Comparison of ENCODE assay signal across 13 mouse cellular contexts in genomic region chr9:44565367-44565766, GRCm38 (mm10). TPM values are rescaled to one million over a fixed set of nuclear protein-coding genes. Genes with fewer than 3 reads are reported as not detected.
DNase-seq lines count a peak whose midpoint lies in the region; ATAC-seq and TF ChIP-seq lines count a peak whose summit lies in the region.
"Had no signal": no experiment of that assay in that cellular context is flagged by ENCODE, and none has a peak within 500 bp of the region (broad histone marks: within the 10 kb centered on the region; RNA-seq: fewer than 3 reads in every experiment).

No protein-coding gene starts in this region.

- no peak for TF ChIP-seq POLR2A in spleen, adult 2 months (IDR thresholded peaks at IDR 0.05; ENCODE audit: low read depth, low read length)

- WGBS in spleen, adult 2 months: 29% methylated on average over 6 of the region's 6 CpGs

- peaks cover 32% of the 10 kb centered on the region; the same call in 1 of the 2 replicates for H3K4me1 ChIP-seq in spleen, adult 2 months (ENCODE audit: control insufficient read depth, insufficient read depth, insufficient read length)
- H3K4me1 ChIP-seq: midbrain, embryonic 13.5 days had no signal

- no peak for TF ChIP-seq CTCF in spleen, adult 2 months (IDR thresholded peaks at IDR 0.05; ENCODE audit: extremely low read depth, insufficient read depth, insufficient read length, insufficient replicate concordance)

- DNase-seq in heart, adult 11 months: peak; percentile 91
- DNase-seq in heart, adult 18-20 months: no peak
- DNase-seq in spleen, adult 2 months (ENCODE audit: low read depth in 1 of 2, low spot score in 2 of 2): peak in 1 of 2 experiments; percentile 25
- no peak for DNase-seq in spleen, adult 12 weeks (ENCODE audit: low spot score)
- DNase-seq in natural killer cell, adult 2 months (ENCODE audit: low spot score in 2 of 2): no peak
- no peak for DNase-seq in gastrocnemius, postnatal 4 days (ENCODE audit: low spot score in 2 of 2)
- no peak for DNase-seq in cerebellum, postnatal 14 days
- DNase-seq: cerebellum, adult 8-10 months; kidney, adult 18-20 months had no signal

- ATAC-seq in hematopoietic stem cell, adult 5-6 weeks (replicated peaks in 1 of 2; ENCODE audit: insufficient read depth in 1 of 2, low FRiP score in 2 of 2, low TSS enrichment in 1 of 2, low read depth in 1 of 2, poor library complexity in 2 of 2, severe bottlenecking in 2 of 2): peak; percentile 59 to 60
- ATAC-seq: midbrain, embryonic 13.5 days had no signal

- no peak overlapping the region for H3K4me3 ChIP-seq in spleen, adult 2 months (ENCODE audit: extremely low read depth, insufficient read depth, insufficient read length)
- H3K4me3 ChIP-seq: midbrain, embryonic 13.5 days had no signal

- peak overlapping the region; percentile 45 for H3K27ac ChIP-seq in spleen, adult 2 months (ENCODE audit: insufficient read depth, low read length)
- H3K27ac ChIP-seq: midbrain, embryonic 13.5 days had no signal

- H3K36me3 ChIP-seq in spleen, adult 2 months (ENCODE audit: control insufficient read depth, insufficient read depth, low read length): no peaks in the 10 kb centered on the region
- H3K36me3 ChIP-seq: midbrain, embryonic 13.5 days had no signal

- H3K27me3 ChIP-seq in spleen, adult 2 months (ENCODE audit: control insufficient read depth, insufficient read depth, low read length): no peaks in the 10 kb centered on the region
- H3K27me3 ChIP-seq: midbrain, embryonic 13.5 days had no signal

RNA-seq across cellular contexts. Expression of gene Cxcr5, which starts 3.7 kb away (rescaled TPM):
- total RNA-seq in heart, adult 18-20 months (2021): 1 to 10 TPM in 1 of 2 experiments, under 1 TPM in 1; 0.37 to 2.8 TPM
- polyA plus RNA-seq in spleen, adult 2 months (2012; rRNA removed): 133 and 154 TPM in 2 replicates
- total RNA-seq in hematopoietic stem cell, adult 5-6 weeks (2017): 0.06 and 0.69 TPM in 2 replicates
- under 1 TPM; 0.10 TPM for total RNA-seq in gastrocnemius, postnatal 4 days (2021)
- total RNA-seq: gastrocnemius, adult 8-10 months; left cerebral cortex, postnatal 10 days had no signal
- polyA plus RNA-seq: midbrain, embryonic 13.5 days had no signal

RNA-seq across cellular contexts. Expression of gene Ddx6, which starts 39.3 kb away (rescaled TPM):
- total RNA-seq in heart, adult 18-20 months (2021): 10 to 100 TPM; 89.2 to 90.7 TPM
- 15.3 and 17.3 TPM in 2 replicates for polyA plus RNA-seq in spleen, adult 2 months (2012; rRNA removed)
- 131 and 147 TPM in 2 replicates for total RNA-seq in hematopoietic stem cell, adult 5-6 weeks (2017)
- total RNA-seq in gastrocnemius, postnatal 4 days (2021): 100 to 1,000 TPM in 1 of 2 experiments, 10 to 100 TPM in 1; 99.3 to 101 TPM
